Mouse (Mus musculus) midbrain, embryonic 11.5 days (tissue): Measurements from ENCODE around the gene Kcna7. TPM values are rescaled to one million over a fixed set of nuclear protein-coding genes. Genes with fewer than 3 reads are reported as not detected.

ENCODE experiments used
- ATAC-seq: fragments of 200-750 bp; cut with Nextera tagmentation; 2 replicates; pipeline ENCODE4 v1.8.0; 2017; ENCODE audit warnings: moderate TSS enrichment, moderate library complexity; ENCODE audit not compliant: low FRiP score
- DNase-seq: peaks from one replicate; pipeline ENCODE4 v3.0.0; 2015; ENCODE audit warnings: low spot score; ENCODE audit errors: missing footprints
- H3K27ac ChIP-seq: fragments of 300-500 bp; sonication (generic); 2 replicates; pipeline ENCODE4 v1.5.1; 2014; ENCODE audit warnings: low read depth, low read length
- H3K27me3 ChIP-seq: fragments of 300-500 bp; sonication (generic); 2 replicates; pipeline ENCODE4 v1.6.1; 2014; ENCODE audit warnings: mild to moderate bottlenecking, low read length, moderate library complexity, mixed read lengths; ENCODE audit not compliant: control insufficient read depth, insufficient read depth
- H3K36me3 ChIP-seq: fragments of 300-500 bp; sonication (generic); 2 replicates; pipeline ENCODE4 v1.6.1; 2014; ENCODE audit warnings: mild to moderate bottlenecking, low read length, moderate library complexity, mixed read lengths; ENCODE audit not compliant: control insufficient read depth, insufficient read depth
- H3K4me1 ChIP-seq: fragments of 300-500 bp; sonication (generic); 2 replicates; pipeline ENCODE4 v1.6.1; 2014; ENCODE audit warnings: low read length; ENCODE audit not compliant: control insufficient read depth, insufficient read depth
- H3K4me2 ChIP-seq: fragments of 300-500 bp; sonication (generic); 2 replicates; pipeline ENCODE4 v1.6.1; 2014; ENCODE audit warnings: mild to moderate bottlenecking, moderate library complexity
- H3K4me3 ChIP-seq: fragments of 300-500 bp; sonication (generic); 2 replicates; pipeline ENCODE4 v1.5.1; 2014; ENCODE audit warnings: low read depth, low read length
- H3K9ac ChIP-seq: fragments of 300-500 bp; sonication (generic); 2 replicates; pipeline ENCODE4 v1.6.1; 2014; ENCODE audit warnings: low read length
- H3K9me3 ChIP-seq: fragments of 300-500 bp; sonication (generic); 2 replicates; pipeline ENCODE4 v1.6.1; 2016; ENCODE audit warnings: low read length; ENCODE audit not compliant: control insufficient read depth
- WGBS: fragments of 180-500 bp; shearing (Covaris S2); extraction: QIAGEN DNeasy Blood & Tissue Kit; methylation state at CpG from one replicate; pipeline ENCODE4 v1.1.7; 2014; 5-methylcytosine and 5-hydroxymethylcytosine counted together
- polyA plus RNA-seq: library from polyadenylated mRNA; unstranded; fragments of >200 nt; fragmentation: Nextera tagmentation; extraction: Ambion mirVana; gene quantifications from 2 replicates; pipeline ENCODE4 v1.2.1, GENCODE M21; 2014

The Kcna7 gene
- polyA plus RNA-seq, 1 experiment from 2014 or later = not detected

DNA sequence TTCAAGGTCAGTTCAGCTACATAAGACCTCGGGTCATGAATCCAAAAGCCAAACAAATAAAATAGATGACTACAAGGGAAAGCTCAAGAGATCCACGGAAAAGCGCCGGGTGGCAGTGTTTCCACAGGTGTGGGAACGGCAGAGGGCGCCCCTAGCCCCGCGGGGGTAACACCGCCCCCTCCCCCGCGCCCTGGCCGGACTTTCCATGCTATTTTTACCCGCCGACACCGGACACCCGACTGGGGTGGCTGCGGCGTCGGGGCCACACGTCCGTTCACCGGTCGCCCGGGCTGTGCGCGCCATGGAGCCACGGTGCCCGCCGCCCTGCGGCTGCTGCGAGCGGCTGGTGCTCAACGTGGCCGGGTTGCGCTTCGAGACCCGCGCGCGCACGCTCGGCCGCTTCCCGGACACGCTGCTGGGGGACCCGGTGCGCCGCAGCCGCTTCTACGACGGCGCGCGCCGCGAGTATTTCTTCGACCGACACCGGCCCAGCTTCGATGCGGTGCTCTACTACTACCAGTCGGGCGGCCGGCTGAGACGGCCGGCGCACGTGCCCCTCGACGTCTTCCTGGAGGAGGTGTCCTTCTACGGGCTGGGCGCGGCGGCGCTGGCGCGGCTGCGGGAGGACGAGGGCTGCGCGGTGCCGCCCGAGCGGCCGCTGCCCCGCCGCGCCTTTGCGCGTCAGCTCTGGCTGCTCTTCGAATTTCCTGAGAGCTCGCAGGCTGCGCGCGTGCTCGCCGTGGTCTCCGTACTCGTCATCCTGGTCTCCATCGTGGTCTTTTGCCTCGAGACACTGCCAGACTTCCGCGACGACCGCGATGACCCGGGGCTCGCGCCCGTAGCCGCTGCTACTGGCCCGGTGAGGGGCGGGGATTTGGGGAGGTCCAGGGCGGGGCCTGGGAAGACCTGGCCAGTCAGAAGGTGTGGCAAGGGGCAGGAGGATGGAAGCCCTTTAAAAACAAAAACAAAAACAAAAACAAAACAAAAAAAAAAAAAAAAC, 1.0 kb downstream of the Kcna7 start:
- H3K4me1 ChIP-seq = peaks cover 2% of the 10 kb centered on the region
- H3K9ac ChIP-seq = 0 out of 2 replicates have a peak overlapping the region, but pooled peaks have one; percentile 4
- WGBS = 3% methylated on average over 113 of the region's 114 CpGs
- peak overlapping the region; percentile 20 for H3K4me3 ChIP-seq
- H3K27ac ChIP-seq = no peak overlapping the region
- no peaks in the 10 kb centered on the region for H3K36me3 ChIP-seq
- peak overlapping the region; percentile 34 for H3K4me2 ChIP-seq
- H3K9me3 ChIP-seq = no peaks in the 10 kb centered on the region
- DNase-seq (peak; percentile 89), ATAC-seq (no peak)
- peaks cover 56% of the 10 kb centered on the region for H3K27me3 ChIP-seq

- ATAC-seq (no peak), DNase-seq (peak; percentile 81)
- Histone ChIP-seq H3K27me3 (peaks cover 64% of the 10 kb centered on the region), H3K4me2 (no peak overlapping the region), H3K9me3 (no peaks in the 10 kb centered on the region), H3K27ac (no peak overlapping the region), H3K9ac (no peak overlapping the region), H3K36me3 (no peaks in the 10 kb centered on the region), H3K4me3 (no peak overlapping the region), H3K4me1 (peaks cover 2% of the 10 kb centered on the region)
- 84% methylated on average over 10 of the region's 10 CpGs for WGBS
Observed at GRCm38 (mm10) chr7:45407836-45408235, 2.4 kb downstream of the Kcna7 start.

DNA sequence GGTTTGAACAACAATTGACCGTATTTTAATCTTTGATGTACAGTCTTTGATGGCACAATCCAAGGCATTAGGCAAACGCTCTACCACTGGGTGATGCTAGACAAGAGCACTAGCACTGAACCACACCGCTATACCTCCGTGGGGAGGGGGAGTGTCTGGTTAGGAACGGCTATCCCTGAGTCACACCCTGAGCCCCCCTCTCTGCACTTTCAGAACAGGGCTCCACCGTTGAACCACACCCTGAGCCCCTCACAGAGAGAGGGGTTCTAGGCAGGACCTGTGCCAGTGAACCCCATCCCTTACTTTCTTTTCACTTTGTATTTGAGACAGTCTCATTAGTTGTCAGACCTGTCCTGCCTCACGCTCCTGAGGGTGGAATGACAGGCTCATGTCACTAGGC, 2.9 kb downstream of the Kcna7 start:
- Histone ChIP-seq H3K9ac (no peak overlapping the region), H3K27ac (no peak overlapping the region), H3K4me2 (no peak overlapping the region), H3K27me3 (peaks cover 70% of the 10 kb centered on the region), H3K4me1 (peaks cover 2% of the 10 kb centered on the region), H3K9me3 (no peaks in the 10 kb centered on the region), H3K36me3 (no peaks in the 10 kb centered on the region), H3K4me3 (no peak overlapping the region)
- ATAC-seq (no peak), DNase-seq (peak; percentile 80)
- 73% methylated on average over 7 of the region's 7 CpGs for WGBS

DNA sequence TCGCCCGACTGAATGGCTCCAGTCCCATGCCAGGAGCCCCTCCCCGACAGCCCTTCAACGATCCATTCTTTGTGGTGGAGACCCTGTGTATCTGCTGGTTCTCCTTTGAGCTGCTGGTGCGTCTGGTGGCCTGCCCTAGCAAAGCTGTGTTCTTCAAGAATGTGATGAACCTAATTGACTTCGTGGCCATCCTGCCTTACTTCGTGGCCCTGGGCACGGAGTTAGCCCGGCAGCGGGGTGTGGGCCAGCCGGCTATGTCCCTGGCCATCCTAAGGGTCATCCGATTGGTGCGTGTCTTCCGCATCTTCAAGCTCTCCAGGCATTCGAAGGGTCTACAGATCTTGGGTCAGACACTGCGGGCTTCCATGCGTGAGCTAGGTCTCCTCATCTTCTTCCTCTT, 3.5 kb downstream of the Kcna7 start:
- Histone ChIP-seq H3K36me3 (no peaks in the 10 kb centered on the region), H3K4me3 (no peak overlapping the region), H3K4me2 (no peak overlapping the region), H3K9ac (no peak overlapping the region), H3K27me3 (peaks cover 75% of the 10 kb centered on the region), H3K27ac (no peak overlapping the region), H3K9me3 (no peaks in the 10 kb centered on the region), H3K4me1 (peaks cover 5% of the 10 kb centered on the region)
- DNase-seq (peak; percentile 60), ATAC-seq (no peak)
- WGBS = 86% methylated on average over 17 of the region's 17 CpGs

GRCm38 (mm10) chr7:45409497-45410163, 4.2 kb downstream of the Kcna7 start:
- Histone ChIP-seq H3K9me3 (no peaks in the 10 kb centered on the region), H3K4me1 (peaks cover 6% of the 10 kb centered on the region), H3K4me3 (no peak overlapping the region), H3K27ac (no peak overlapping the region), H3K36me3 (no peaks in the 10 kb centered on the region), H3K27me3 (peaks cover 82% of the 10 kb centered on the region), H3K4me2 (no peak overlapping the region), H3K9ac (no peak overlapping the region)
- DNase-seq (peak; percentile 10), ATAC-seq (no peak)
- WGBS = 83% methylated on average over 8 of the region's 8 CpGs

DNA sequence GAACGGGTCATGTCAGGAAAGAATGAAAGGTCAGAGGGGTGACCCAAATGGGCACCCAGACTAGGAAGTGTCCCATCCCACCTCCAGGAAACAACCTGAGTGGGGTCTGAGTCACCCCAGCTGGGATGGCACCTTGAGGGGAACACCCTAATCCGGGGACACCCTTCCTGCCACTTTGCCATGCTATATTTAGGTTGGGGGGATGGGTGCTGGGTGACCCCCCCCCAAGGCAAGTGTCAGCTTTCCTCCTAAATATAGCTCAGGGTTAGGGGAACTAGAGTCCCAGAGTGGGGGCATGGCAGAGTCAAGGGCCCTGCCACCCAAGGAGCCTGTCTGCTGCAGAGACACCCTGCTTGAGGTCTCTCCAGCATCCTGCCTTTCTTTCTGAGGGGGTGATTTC, 7.0 kb downstream of the Kcna7 start:
- Histone ChIP-seq H3K27ac (no peak overlapping the region), H3K9ac (no peak overlapping the region), H3K4me2 (no peak overlapping the region), H3K4me3 (no peak overlapping the region), H3K27me3 (peaks cover 83% of the 10 kb centered on the region), H3K36me3 (no peaks in the 10 kb centered on the region), H3K9me3 (no peaks in the 10 kb centered on the region), H3K4me1 (peaks cover 4% of the 10 kb centered on the region)
- DNase-seq (peak; percentile 82), ATAC-seq (no peak)
- WGBS = 91% methylated on average over 2 of the region's 2 CpGs

DNA sequence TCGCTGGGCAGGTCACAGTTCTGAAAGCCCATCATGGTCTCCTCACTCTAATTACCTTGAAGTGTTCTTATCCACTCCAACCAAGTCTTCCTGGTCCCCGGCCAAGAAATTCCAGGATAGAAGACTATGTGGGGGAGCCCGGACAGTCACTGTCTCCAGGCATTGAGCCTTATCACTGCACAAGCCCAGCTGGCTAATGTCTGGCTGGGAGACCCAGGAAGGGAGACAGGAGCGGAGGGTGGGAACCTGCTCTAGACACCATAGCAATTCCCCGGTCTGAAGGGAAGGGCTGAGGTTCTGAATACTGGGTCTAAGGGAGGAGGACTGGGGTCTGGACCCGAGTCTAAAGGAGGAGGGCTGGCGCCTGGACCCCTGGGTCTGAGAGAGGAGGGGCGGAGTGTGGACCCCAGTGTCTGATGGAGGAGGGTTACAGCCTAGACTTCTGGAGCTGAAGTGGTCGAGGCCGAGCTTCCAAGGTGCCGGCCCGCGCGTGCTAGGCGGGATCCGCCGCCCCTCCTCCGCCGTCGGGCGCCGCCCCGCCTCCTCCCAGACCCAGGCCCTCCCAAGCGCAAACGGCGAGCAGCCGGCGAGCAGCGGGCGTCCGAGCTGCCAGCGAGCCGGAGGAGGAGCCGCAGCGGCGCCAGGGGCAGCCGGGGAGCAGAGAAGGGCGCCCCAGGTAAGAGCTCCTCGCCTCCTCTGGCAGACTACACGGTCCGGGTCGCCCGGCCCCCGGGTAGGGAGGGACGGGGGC, 7.8 kb downstream of the Kcna7 start, which contains the start of gene Ntf5:
Gene Ntf5, plus strand, starts transcription at position 583 of the 751 bp plus-strand sequence.
- no peak within 1 kb of the TSS for H3K27ac ChIP-seq
- WGBS = 3% methylated on average over 33 of the region's 45 CpGs
- DNase-seq (peak; percentile 90), ATAC-seq (peak; percentile 64)
- H3K4me3 ChIP-seq = peak within 1 kb of the TSS; percentile 42
- H3K9me3 ChIP-seq = no peaks in the 10 kb centered on the region
- H3K4me1 ChIP-seq = peaks cover 4% of the 10 kb centered on the region
- H3K27me3 ChIP-seq = peaks cover 82% of the 10 kb centered on the region
- H3K4me2 ChIP-seq = peak within 1 kb of the TSS; percentile 60
- no peaks in the 10 kb centered on the region for H3K36me3 ChIP-seq
- H3K9ac ChIP-seq = peak within 1 kb of the TSS; percentile 22

- WGBS = 2% methylated on average over 27 of the region's 27 CpGs
- peak overlapping the region; percentile 22 for H3K9ac ChIP-seq
- H3K4me2 ChIP-seq = peak overlapping the region; percentile 60
- DNase-seq = no peak
- no peak; the same call in 1 of the 2 replicates for ATAC-seq
- H3K4me3 ChIP-seq = peak overlapping the region; percentile 42
- H3K4me1 ChIP-seq = peaks cover 4% of the 10 kb centered on the region
- no peaks in the 10 kb centered on the region for H3K36me3 ChIP-seq
- no peak overlapping the region for H3K27ac ChIP-seq
- H3K9me3 ChIP-seq = no peaks in the 10 kb centered on the region
- H3K27me3 ChIP-seq = peaks cover 82% of the 10 kb centered on the region
Observed at GRCm38 (mm10) chr7:45413864-45414739, 8.6 kb downstream of the Kcna7 start.
